Mouse (Mus musculus): ENCODE measurements around the gene Rab24. TPM values are rescaled to one million over a fixed set of nuclear protein-coding genes. Genes with fewer than 3 reads are reported as not detected.

Rab24 gene
- 94.2 and 104 TPM in 2 replicates for polyA plus RNA-seq (2014; fragmentation: Nextera tagmentation; extraction: Ambion mirVana)

GRCm38 (mm10) chr13:55321434-55322129 lies at the start of gene Rab24:
TSS of gene Rab24 (minus strand) at chr13:55321946.
- DNase-seq (ENCODE audit: low spot score) (peak; percentile 95), ATAC-seq (peak; percentile 96)
- H3K27me3 ChIP-seq (replicated peaks; ENCODE audit: control insufficient read depth, insufficient read depth, low read length), result no peaks in the 10 kb centered on the region
- H3K4me1 ChIP-seq (ENCODE audit: control insufficient read depth, insufficient read depth, low read length), result peaks cover 18% of the 10 kb centered on the region
- peak within 1 kb of the TSS; percentile 93 for H3K4me3 ChIP-seq (ENCODE audit: low read depth, low read length)
- no peaks in the 10 kb centered on the region for H3K9me3 ChIP-seq (replicated peaks; ENCODE audit: control insufficient read depth, low read length)
- H3K9ac ChIP-seq (ENCODE audit: low read length), result peak within 1 kb of the TSS; percentile 92
- H3K27ac ChIP-seq (ENCODE audit: low read depth, low read length), result peak within 1 kb of the TSS; percentile 54
- H3K4me2 ChIP-seq (ENCODE audit: low read length), result peak within 1 kb of the TSS; percentile 96
- peaks cover 71% of the 10 kb centered on the region for H3K36me3 ChIP-seq (ENCODE audit: control insufficient read depth, insufficient read depth, low read length)
- WGBS, result under 1% methylated on average over 72 of the region's 73 CpGs

- H3K36me3 ChIP-seq (ENCODE audit: control insufficient read depth, insufficient read depth, low read length), result no peaks in the 10 kb centered on the region
- no peaks in the 10 kb centered on the region for H3K9me3 ChIP-seq (replicated peaks; ENCODE audit: control insufficient read depth, low read length)
- H3K27me3 ChIP-seq (replicated peaks; ENCODE audit: control insufficient read depth, insufficient read depth, low read length), result 0 out of 2 replicates have a peak, but pooled peaks cover 6% of the 10 kb centered on the region
- no peak overlapping the region for H3K27ac ChIP-seq (ENCODE audit: low read depth, low read length)
- WGBS, result 79% methylated on average over 8 of the region's 8 CpGs
- no peaks in the 10 kb centered on the region for H3K4me1 ChIP-seq (ENCODE audit: control insufficient read depth, insufficient read depth, low read length)
- ATAC-seq (no peak), DNase-seq (ENCODE audit: low spot score) (no peak)
- H3K4me2 ChIP-seq (ENCODE audit: low read length), result no peak overlapping the region
- no peak overlapping the region for H3K4me3 ChIP-seq (ENCODE audit: low read depth, low read length)
- no peak overlapping the region for H3K9ac ChIP-seq (ENCODE audit: low read length)
Observed at GRCm38 (mm10) chr13:55371007-55371681, 49.4 kb upstream of the Rab24 start.

DNA sequence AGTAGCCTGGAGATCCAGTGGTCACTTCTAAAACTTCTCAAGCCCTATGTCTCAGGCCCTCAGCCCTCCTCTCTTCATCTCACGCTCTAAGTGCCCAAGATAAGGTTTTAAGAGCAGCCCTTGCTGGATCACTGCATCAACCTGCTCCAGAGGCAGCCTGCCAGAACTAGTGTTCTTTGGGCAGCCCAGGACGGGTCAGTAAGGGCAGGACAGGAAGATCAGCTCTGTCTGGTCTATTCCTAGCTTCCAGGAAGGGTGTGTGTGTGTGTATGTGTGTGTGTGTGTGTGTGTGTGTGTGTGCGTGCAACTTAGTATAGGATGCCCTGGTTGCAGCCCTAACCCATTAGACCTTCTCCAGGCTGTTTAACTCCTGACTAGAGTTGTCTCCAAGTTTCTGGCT lies 48.5 kb upstream of the Rab24 start:
- H3K4me2 ChIP-seq (ENCODE audit: low read length), result no peak overlapping the region
- H3K27me3 ChIP-seq (replicated peaks; ENCODE audit: control insufficient read depth, insufficient read depth, low read length), result 0 out of 2 replicates have a peak, but pooled peaks cover 2% of the 10 kb centered on the region
- ATAC-seq (no peak), DNase-seq (ENCODE audit: low spot score) (no peak)
- no peak overlapping the region for H3K4me3 ChIP-seq (ENCODE audit: low read depth, low read length)
- H3K9me3 ChIP-seq (replicated peaks; ENCODE audit: control insufficient read depth, low read length), result no peaks in the 10 kb centered on the region
- no peaks in the 10 kb centered on the region for H3K4me1 ChIP-seq (ENCODE audit: control insufficient read depth, insufficient read depth, low read length)
- H3K27ac ChIP-seq (ENCODE audit: low read depth, low read length), result no peak overlapping the region
- H3K36me3 ChIP-seq (ENCODE audit: control insufficient read depth, insufficient read depth, low read length), result no peaks in the 10 kb centered on the region
- no peak overlapping the region for H3K9ac ChIP-seq (ENCODE audit: low read length)
- WGBS, result 71% methylated on average over 3 of the region's 3 CpGs

- ATAC-seq (no peak), DNase-seq (ENCODE audit: low spot score) (no peak)
- WGBS, result 61% methylated on average over 13 of the region's 13 CpGs
- Histone ChIP-seq H3K9me3 (replicated peaks; ENCODE audit: control insufficient read depth, low read length) (no peaks in the 10 kb centered on the region), H3K27ac (ENCODE audit: low read depth, low read length) (no peak within 1 kb of the TSS), H3K36me3 (ENCODE audit: control insufficient read depth, insufficient read depth, low read length) (no peaks in the 10 kb centered on the region), H3K27me3 (replicated peaks; ENCODE audit: control insufficient read depth, insufficient read depth, low read length) (0 out of 2 replicates have a peak, but pooled peaks cover 2% of the 10 kb centered on the region), H3K9ac (ENCODE audit: low read length) (no peak within 1 kb of the TSS), H3K4me1 (ENCODE audit: control insufficient read depth, insufficient read depth, low read length) (no peaks in the 10 kb centered on the region), H3K4me2 (ENCODE audit: low read length) (no peak within 1 kb of the TSS), H3K4me3 (ENCODE audit: low read depth, low read length) (no peak within 1 kb of the TSS)
Observed at GRCm38 (mm10) chr13:55369531-55370114, 47.9 kb upstream of the Rab24 start, which contains the start of gene Rgs14. TSS of gene Rgs14 (plus strand) at chr13:55369732.

DNA sequence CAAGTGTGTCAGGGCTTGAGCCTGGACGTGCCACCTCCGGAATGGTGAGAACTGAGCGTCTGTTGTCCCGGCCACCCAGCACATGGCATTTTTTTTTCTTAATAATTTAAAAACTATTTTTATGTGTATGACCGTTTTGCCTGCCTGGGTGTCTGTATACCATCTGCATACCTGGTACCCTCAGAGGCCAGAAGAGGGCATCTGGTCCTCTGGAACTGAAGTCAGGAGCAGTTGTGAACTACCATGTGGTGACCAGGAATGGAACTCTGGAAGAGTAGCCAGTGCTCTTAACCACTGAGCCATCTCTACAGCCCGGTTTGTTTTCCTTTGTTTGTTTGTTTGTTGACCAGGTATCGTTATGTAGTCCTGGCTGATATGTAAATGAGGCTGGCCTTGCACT lies 46.7 kb upstream of the Rab24 start:
- no peak overlapping the region for H3K4me3 ChIP-seq (ENCODE audit: low read depth, low read length)
- H3K36me3 ChIP-seq (ENCODE audit: control insufficient read depth, insufficient read depth, low read length), result no peaks in the 10 kb centered on the region
- ATAC-seq (no peak), DNase-seq (ENCODE audit: low spot score) (no peak)
- H3K27ac ChIP-seq (ENCODE audit: low read depth, low read length), result no peak overlapping the region
- H3K9ac ChIP-seq (ENCODE audit: low read length), result no peak overlapping the region
- WGBS, result 81% methylated on average over 7 of the region's 7 CpGs
- 0 out of 2 replicates have a peak, but pooled peaks cover 2% of the 10 kb centered on the region for H3K27me3 ChIP-seq (replicated peaks; ENCODE audit: control insufficient read depth, insufficient read depth, low read length)
- H3K4me2 ChIP-seq (ENCODE audit: low read length), result no peak overlapping the region
- H3K4me1 ChIP-seq (ENCODE audit: control insufficient read depth, insufficient read depth, low read length), result no peaks in the 10 kb centered on the region
- no peaks in the 10 kb centered on the region for H3K9me3 ChIP-seq (replicated peaks; ENCODE audit: control insufficient read depth, low read length)

- Histone ChIP-seq H3K4me3 (ENCODE audit: low read depth, low read length) (peak within 1 kb of the TSS; percentile 94), H3K4me1 (ENCODE audit: control insufficient read depth, insufficient read depth, low read length) (peaks cover 10% of the 10 kb centered on the region), H3K4me2 (ENCODE audit: low read length) (peak within 1 kb of the TSS; percentile 86), H3K9me3 (replicated peaks; ENCODE audit: control insufficient read depth, low read length) (no peaks in the 10 kb centered on the region), H3K36me3 (ENCODE audit: control insufficient read depth, insufficient read depth, low read length) (peaks cover 31% of the 10 kb centered on the region), H3K9ac (ENCODE audit: low read length) (peak within 1 kb of the TSS; percentile 85), H3K27ac (ENCODE audit: low read depth, low read length) (peak within 1 kb of the TSS; percentile 89), H3K27me3 (replicated peaks; ENCODE audit: control insufficient read depth, insufficient read depth, low read length) (0 out of 2 replicates have a peak, but pooled peaks cover 2% of the 10 kb centered on the region)
- ATAC-seq (peak; percentile 99), DNase-seq (ENCODE audit: low spot score) (peak; percentile 99)
- WGBS, result under 1% methylated on average over 35 of the region's 35 CpGs
Observed at GRCm38 (mm10) chr13:55362453-55363060, 40.8 kb upstream of the Rab24 start, which contains the start of gene Lman2. TSS of gene Lman2 (minus strand) at chr13:55362783.

- H3K9ac ChIP-seq (ENCODE audit: low read length), result peak overlapping the region; percentile 85
- peak overlapping the region; percentile 86 for H3K4me2 ChIP-seq (ENCODE audit: low read length)
- under 1% methylated on average over 32 of the region's 32 CpGs for WGBS
- H3K9me3 ChIP-seq (replicated peaks; ENCODE audit: control insufficient read depth, low read length), result no peaks in the 10 kb centered on the region
- H3K27me3 ChIP-seq (replicated peaks; ENCODE audit: control insufficient read depth, insufficient read depth, low read length), result 0 out of 2 replicates have a peak, but pooled peaks cover 2% of the 10 kb centered on the region
- ATAC-seq, result peak; percentile 50
- H3K4me3 ChIP-seq (ENCODE audit: low read depth, low read length), result peak overlapping the region; percentile 94
- H3K27ac ChIP-seq (ENCODE audit: low read depth, low read length), result peak overlapping the region; percentile 89
- no peak for DNase-seq (ENCODE audit: low spot score)
- peaks cover 34% of the 10 kb centered on the region for H3K36me3 ChIP-seq (ENCODE audit: control insufficient read depth, insufficient read depth, low read length)
- peaks cover 10% of the 10 kb centered on the region for H3K4me1 ChIP-seq (ENCODE audit: control insufficient read depth, insufficient read depth, low read length)
Observed at GRCm38 (mm10) chr13:55361974-55362452, 40.3 kb upstream of the Rab24 start.

DNA sequence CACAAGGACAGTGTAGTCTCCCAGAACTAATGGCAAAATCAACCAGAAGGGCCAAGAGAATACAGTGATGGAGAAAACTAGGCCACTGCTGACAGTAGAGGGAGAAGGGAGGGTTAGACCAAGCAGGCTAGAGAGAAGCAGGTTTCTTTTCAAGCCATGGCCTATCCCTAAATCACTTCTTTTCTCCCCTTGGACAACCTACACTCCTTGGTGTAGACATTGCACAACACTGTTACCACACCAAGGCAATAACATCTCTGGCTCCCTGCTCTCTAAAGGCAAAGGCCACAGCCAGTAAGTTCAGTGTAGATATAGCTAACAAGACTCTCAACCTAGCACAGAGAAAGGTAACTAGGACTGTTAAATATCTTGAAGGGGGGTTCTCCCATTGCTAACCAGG lies 39.4 kb upstream of the Rab24 start:
- no peaks in the 10 kb centered on the region for H3K27me3 ChIP-seq (replicated peaks; ENCODE audit: control insufficient read depth, insufficient read depth, low read length)
- peak overlapping the region; percentile 86 for H3K4me2 ChIP-seq (ENCODE audit: low read length)
- ATAC-seq, result no peak
- H3K9ac ChIP-seq (ENCODE audit: low read length), result peak overlapping the region; percentile 85; the same call in 1 of the 2 replicates
- no peak for DNase-seq (ENCODE audit: low spot score)
- H3K27ac ChIP-seq (ENCODE audit: low read depth, low read length), result no peak overlapping the region
- H3K36me3 ChIP-seq (ENCODE audit: control insufficient read depth, insufficient read depth, low read length), result peaks cover 40% of the 10 kb centered on the region
- peaks cover 10% of the 10 kb centered on the region for H3K4me1 ChIP-seq (ENCODE audit: control insufficient read depth, insufficient read depth, low read length)
- H3K4me3 ChIP-seq (ENCODE audit: low read depth, low read length), result peak overlapping the region; percentile 94
- H3K9me3 ChIP-seq (replicated peaks; ENCODE audit: control insufficient read depth, low read length), result no peaks in the 10 kb centered on the region

All from forebrain, embryonic 14.5 days (tissue).